Mouse (Mus musculus): ENCODE results near the gene Thsd7b.

GRCm38 (mm10) chr1:129491136-129491535 is 218.0 kb downstream of the Thsd7b start:
- TF ChIP-seq CTCF (IDR thresholded peaks at IDR 0.05) = peak; percentile 60
- no peak for TF ChIP-seq POLR2A (IDR thresholded peaks at IDR 0.05; ENCODE audit: insufficient read depth, low read depth, low read length)
